ENCODE assay signal across 8 mouse cellular contexts in genomic region chr13:56704596-56704995, GRCm38 (mm10). TPM values are rescaled to one million over a fixed set of nuclear protein-coding genes. Genes with fewer than 3 reads are reported as not detected.
DNase-seq lines count a peak whose midpoint lies in the region; ATAC-seq and TF ChIP-seq lines count a peak whose summit lies in the region.

No protein-coding gene starts in this region.

- intact Hi-C loops in gastrocnemius, postnatal 36 days (cut with DNase I), result no loop called here

- peak overlapping the region; percentile 99; the same call in 1 of the 2 replicates for H3K9ac ChIP-seq in kidney, embryonic 16.5 days (replicated peaks; ENCODE audit: low read length)
- no peak overlapping the region for H3K9ac ChIP-seq in intestine, embryonic 15.5 days

- no peaks in the 10 kb centered on the region for H3K27me3 ChIP-seq in kidney, embryonic 16.5 days (ENCODE audit: insufficient read depth, low read length)
- H3K27me3 ChIP-seq in intestine, embryonic 15.5 days (replicated peaks), result no peaks in the 10 kb centered on the region

- no peak for DNase-seq in kidney, adult 9 months
- peak; percentile 47 for DNase-seq in naive thymus-derived CD4-positive, alpha-beta T cell, adult 2 months (ENCODE audit: low read depth)
- no peak for DNase-seq in right cerebral cortex, adult 18-20 months
- no peak for DNase-seq in gastrocnemius, postnatal 36 days
- DNase-seq in layer of hippocampus, postnatal 14 days (ENCODE audit: low spot score in 2 of 2), result no peak

- peaks cover 50% of the 10 kb centered on the region for H3K4me1 ChIP-seq in kidney, embryonic 16.5 days (ENCODE audit: insufficient read depth, low read length)
- H3K4me1 ChIP-seq in embryonic fibroblast, embryonic 13.5 days (ENCODE audit: control insufficient read depth, insufficient read depth, low read length), result peaks cover 14% of the 10 kb centered on the region
- H3K4me1 ChIP-seq in intestine, embryonic 15.5 days (replicated peaks), result peaks cover 23% of the 10 kb centered on the region

- ATAC-seq in kidney, embryonic 16.5 days (ENCODE audit: low FRiP score, low TSS enrichment), result no peak
- no peak for ATAC-seq in intestine, embryonic 15.5 days

- no peak for TF ChIP-seq POLR2A in embryonic fibroblast, embryonic 13.5 days (IDR thresholded peaks at IDR 0.05; ENCODE audit: low read depth, low read length)

- peaks cover under 1% of the 10 kb centered on the region; the same call in 1 of the 2 replicates for H3K9me3 ChIP-seq in kidney, embryonic 16.5 days (ENCODE audit: low read length)
- H3K9me3 ChIP-seq in intestine, embryonic 15.5 days, result no peaks in the 10 kb centered on the region

- H3K27ac ChIP-seq in kidney, embryonic 16.5 days (ENCODE audit: low read length), result peak overlapping the region; percentile 99
- H3K27ac ChIP-seq in embryonic fibroblast, embryonic 13.5 days (ENCODE audit: insufficient read depth, low read length), result peak overlapping the region; percentile 84
- H3K27ac ChIP-seq in intestine, embryonic 15.5 days, result no peak overlapping the region

- peaks cover 10% of the 10 kb centered on the region for H3K36me3 ChIP-seq in kidney, embryonic 16.5 days (ENCODE audit: insufficient read depth, low read length)
- H3K36me3 ChIP-seq in intestine, embryonic 15.5 days, result 0 out of 2 replicates have a peak, but pooled peaks cover 5% of the 10 kb centered on the region

- TF ChIP-seq CTCF in embryonic fibroblast, embryonic 13.5 days (IDR thresholded peaks at IDR 0.05; ENCODE audit: borderline replicate concordance, insufficient read depth, low read length), result no peak

- peak overlapping the region; percentile 74 for H3K4me3 ChIP-seq in kidney, embryonic 16.5 days (ENCODE audit: low read length)
- peak overlapping the region; percentile 95 for H3K4me3 ChIP-seq in embryonic fibroblast, embryonic 13.5 days (ENCODE audit: insufficient read depth, low read length)
- peak overlapping the region; percentile 85 for H3K4me3 ChIP-seq in intestine, embryonic 15.5 days (replicated peaks)

- peak overlapping the region; percentile 79 for H3K4me2 ChIP-seq in kidney, embryonic 16.5 days (replicated peaks; ENCODE audit: low read depth, low read length)
- peak overlapping the region; percentile 69 for H3K4me2 ChIP-seq in intestine, embryonic 15.5 days (replicated peaks)

- 42% methylated on average over 2 of the region's 2 CpGs for WGBS in kidney, embryonic 16.5 days
- 64% methylated on average over 2 of the region's 2 CpGs for WGBS in intestine, embryonic 15.5 days

RNA-seq across cellular contexts. Expression of gene Smad5, which starts 1.8 kb away (rescaled TPM):
- 35.6 and 37.0 TPM in 2 replicates for polyA plus RNA-seq in kidney, embryonic 16.5 days (2015; fragmentation: Nextera tagmentation; extraction: Ambion mirVana)
- polyA plus RNA-seq in embryonic fibroblast, embryonic 13.5 days (2011; ENCODE audit: insufficient read length, low read depth, missing spikeins), result 59.8 and 75.9 TPM in 2 replicates
- polyA plus RNA-seq in intestine, embryonic 15.5 days (2015; fragmentation: Nextera tagmentation; extraction: Ambion mirVana), result 19.3 and 19.5 TPM in 2 replicates
- total RNA-seq in gastrocnemius, postnatal 36 days (2021), result 10 to 100 TPM; 16.9 to 18.7 TPM
- total RNA-seq in layer of hippocampus, postnatal 14 days (2021), result 10 to 100 TPM; 26.5 to 28.7 TPM

RNA-seq across cellular contexts. Expression of gene Gm45623, which starts 49.0 kb away (rescaled TPM):
- 0.25 TPM in 1 of 2 replicates, not detected in the other for polyA plus RNA-seq in kidney, embryonic 16.5 days (2015; fragmentation: Nextera tagmentation; extraction: Ambion mirVana)
- polyA plus RNA-seq in embryonic fibroblast, embryonic 13.5 days (2011; ENCODE audit: insufficient read length, low read depth, missing spikeins), result not detected in 2 replicates
- 0.50 and 1.00 TPM in 2 replicates for polyA plus RNA-seq in intestine, embryonic 15.5 days (2015; fragmentation: Nextera tagmentation; extraction: Ambion mirVana)
- not detected for total RNA-seq in gastrocnemius, postnatal 36 days (2021)
- total RNA-seq in layer of hippocampus, postnatal 14 days (2021), result 1 to 10 TPM; 1.6 to 1.7 TPM
